Mouse (Mus musculus) embryo, embryonic 10.5 days (tissue): ENCODE results near the gene Fgfr2.
A peak's percentile ranks its signal among the peaks of the same experiment; 100 is the strongest.

ENCODE experiments used
- DNase-seq: peaks from one replicate; pipeline ENCODE4 v3.0.0-alpha.2; 2015; ENCODE audit warnings: low spot score

Fgfr2 gene

GRCm38 (mm10) chr7:133041784-133042183, 81.4 kb downstream of the Fgfr2 start:
- no peak for DNase-seq

GRCm38 (mm10) chr7:133040688-133041345, 82.3 kb downstream of the Fgfr2 start:
- DNase-seq: no peak

- no peak for DNase-seq
These were observed 83.4 kb downstream of the Fgfr2 start for GRCm38 (mm10) chr7:133039556-133040255.

- DNase-seq: no peak
These were observed 85.5 kb downstream of the Fgfr2 start for GRCm38 (mm10) chr7:133037618-133038017.

GRCm38 (mm10) chr7:133037217-133037616, 85.9 kb downstream of the Fgfr2 start:
- DNase-seq: peak; percentile 91

- DNase-seq: no peak
These were observed 87.2 kb downstream of the Fgfr2 start for GRCm38 (mm10) chr7:133035901-133036300.

- DNase-seq: peak; percentile 87
These were observed 90.5 kb downstream of the Fgfr2 start for GRCm38 (mm10) chr7:133032589-133033203.

GRCm38 (mm10) chr7:133029496-133030047, 93.6 kb downstream of the Fgfr2 start:
- DNase-seq: no peak

- DNase-seq: no peak
These were observed 94.1 kb downstream of the Fgfr2 start for GRCm38 (mm10) chr7:133029004-133029403.

GRCm38 (mm10) chr7:133027930-133028329, 95.2 kb downstream of the Fgfr2 start:
- no peak for DNase-seq

- peak; percentile 29 for DNase-seq
These were observed 98.5 kb downstream of the Fgfr2 start for GRCm38 (mm10) chr7:133024694-133025093.

GRCm38 (mm10) chr7:133019481-133020020, 103.6 kb downstream of the Fgfr2 start:
- DNase-seq: peak; percentile 47

GRCm38 (mm10) chr7:133018961-133019360, 104.2 kb downstream of the Fgfr2 start:
- DNase-seq: no peak

GRCm38 (mm10) chr7:133015416-133016070, 107.6 kb downstream of the Fgfr2 start:
- peak; percentile 50 for DNase-seq

GRCm38 (mm10) chr7:133014631-133015030, 108.5 kb downstream of the Fgfr2 start:
- no peak for DNase-seq

- DNase-seq: no peak
These were observed 109.2 kb downstream of the Fgfr2 start for GRCm38 (mm10) chr7:133013923-133014322.

- no peak for DNase-seq
These were observed 110.3 kb downstream of the Fgfr2 start for GRCm38 (mm10) chr7:133012637-133013366.

GRCm38 (mm10) chr7:133011611-133012010, 111.5 kb downstream of the Fgfr2 start:
- no peak for DNase-seq

GRCm38 (mm10) chr7:133011191-133011590, 112.0 kb downstream of the Fgfr2 start:
- DNase-seq: no peak

GRCm38 (mm10) chr7:133010477-133010876, 112.7 kb downstream of the Fgfr2 start:
- no peak for DNase-seq

GRCm38 (mm10) chr7:133009676-133010075, 113.5 kb downstream of the Fgfr2 start:
- DNase-seq: no peak
